Mouse (Mus musculus): ENCODE results near the gene Jmjd6. TPM values are rescaled to one million over a fixed set of nuclear protein-coding genes. Genes with fewer than 3 reads are reported as not detected.
A peak's percentile ranks its signal among the peaks of the same experiment; 100 is the strongest.

Jmjd6 gene
- total and polyA plus RNA-seq, 3 experiments = 48.4 to 126 (median 82.7) TPM

DNA sequence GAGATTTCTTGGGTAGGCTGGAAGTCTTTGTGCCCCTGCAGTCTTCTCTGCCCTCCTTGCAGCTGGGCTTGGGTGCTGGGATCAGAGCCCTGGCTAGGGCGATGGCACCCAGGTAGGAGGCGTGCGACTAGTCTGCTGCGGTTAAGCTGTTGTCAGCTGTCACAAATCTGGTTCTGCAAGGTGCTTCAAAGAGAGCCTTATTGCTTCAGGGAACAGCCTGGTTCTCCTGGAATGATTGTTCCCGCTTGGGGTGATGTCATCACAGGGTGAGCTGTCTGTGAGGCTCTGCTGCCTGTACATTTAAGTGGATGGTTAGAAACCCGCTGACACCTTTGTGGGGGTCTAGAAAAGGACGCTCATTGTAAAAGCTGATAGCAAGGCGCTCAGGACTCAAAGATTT is 26.0 kb upstream of the Jmjd6 start:
- Histone ChIP-seq H3K36me3 (replicated peaks) (peaks cover 65% of the 10 kb centered on the region), H3K4me3 (ENCODE audit: low read depth, low read length) (no peak overlapping the region)

GRCm38 (mm10) chr11:116868129-116868528 is 24.9 kb upstream of the Jmjd6 start:
- Histone ChIP-seq H3K4me3 (ENCODE audit: low read depth, low read length) (no peak overlapping the region), H3K27me3 (ENCODE audit: insufficient read depth, low read length) (no peaks in the 10 kb centered on the region), H3K36me3 (replicated peaks) (peaks cover 63% of the 10 kb centered on the region), H3K9me3 (replicated peaks) (no peaks in the 10 kb centered on the region), H3K4me1 (ENCODE audit: insufficient read depth, low read depth, low read length) (peaks cover 15% of the 10 kb centered on the region)
- ATAC-seq (ENCODE audit: extremely low read depth, insufficient number of reproducible peaks, low FRiP score, poor library complexity, severe bottlenecking) = peak; percentile 55
- no peak for TF ChIP-seq CTCF (IDR thresholded peaks at IDR 0.05; ENCODE audit: low read depth, low read length)
- TF ChIP-seq GATA2 (IDR thresholded peaks at IDR 0.05; ENCODE audit: borderline replicate concordance, low read depth, low read length) = no peak
- no peak for TF ChIP-seq TAL1 (conservative IDR thresholded peaks at IDR 0.05; ENCODE audit: low read depth, low read length)
- no peak for TF ChIP-seq GATA1 (IDR thresholded peaks at IDR 0.05; ENCODE audit: borderline replicate concordance, low read length)
- no peak for TF ChIP-seq POLR2AphosphoS5 (IDR thresholded peaks at IDR 0.05; ENCODE audit: insufficient replicate concordance, low read depth, low read length)
- DNase-seq (ENCODE audit: low spot score) = no peak

More for the DNA sequence above, 26.0 kb upstream of the Jmjd6 start:
- Histone ChIP-seq H3K27me3 (ENCODE audit: insufficient read depth, low read length) (no peaks in the 10 kb centered on the region), H3K4me1 (ENCODE audit: insufficient read depth, low read depth, low read length) (peaks cover 11% of the 10 kb centered on the region), H3K9me3 (replicated peaks) (no peaks in the 10 kb centered on the region)
- TF ChIP-seq GATA1 (IDR thresholded peaks at IDR 0.05; ENCODE audit: borderline replicate concordance, low read length) (no peak), POLR2AphosphoS5 (IDR thresholded peaks at IDR 0.05; ENCODE audit: insufficient replicate concordance, low read depth, low read length) (no peak), CTCF (IDR thresholded peaks at IDR 0.05; ENCODE audit: low read depth, low read length) (no peak), TAL1 (conservative IDR thresholded peaks at IDR 0.05; ENCODE audit: low read depth, low read length) (no peak), GATA2 (IDR thresholded peaks at IDR 0.05; ENCODE audit: borderline replicate concordance, low read depth, low read length) (no peak)
- DNase-seq (ENCODE audit: low spot score) = no peak
- no peak for ATAC-seq (ENCODE audit: extremely low read depth, insufficient number of reproducible peaks, low FRiP score, poor library complexity, severe bottlenecking)

DNA sequence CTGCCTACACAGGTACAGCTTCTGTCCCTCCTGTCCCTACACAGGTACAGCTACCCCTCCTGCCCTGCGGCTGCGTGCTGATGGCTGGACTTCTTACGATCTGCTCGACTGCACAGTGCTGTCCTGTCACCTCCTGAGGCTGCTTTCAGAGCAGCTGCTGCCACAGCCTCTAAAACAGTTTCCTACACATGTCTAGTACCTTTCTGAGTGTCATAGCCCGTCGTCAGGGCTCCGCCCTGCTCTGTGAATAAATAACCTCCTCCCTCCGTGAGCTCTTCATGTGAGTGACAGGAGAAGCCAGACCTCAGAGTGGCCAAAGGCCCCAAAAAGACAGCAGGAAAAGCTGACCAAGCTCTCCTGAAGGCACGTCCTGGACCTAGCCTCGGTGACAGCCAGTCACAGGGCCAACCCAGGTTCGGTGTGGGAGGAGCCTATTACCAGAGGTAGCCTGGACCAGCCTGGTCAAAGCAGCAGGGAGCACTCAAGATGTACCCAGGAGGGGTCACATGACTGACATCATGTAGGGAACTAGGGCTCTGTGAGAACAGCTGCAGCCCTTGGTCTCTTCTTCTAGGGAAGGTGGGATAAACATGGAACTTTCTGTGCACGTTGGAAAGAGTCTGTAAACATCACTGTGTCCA is 22.8 kb upstream of the Jmjd6 start:
- Histone ChIP-seq H3K4me1 (ENCODE audit: insufficient read depth, low read depth, low read length) (peaks cover 15% of the 10 kb centered on the region), H3K36me3 (replicated peaks) (peaks cover 64% of the 10 kb centered on the region), H3K4me3 (ENCODE audit: low read depth, low read length) (no peak overlapping the region), H3K27me3 (ENCODE audit: insufficient read depth, low read length) (no peaks in the 10 kb centered on the region), H3K9me3 (replicated peaks) (no peaks in the 10 kb centered on the region)
- TF ChIP-seq TAL1 (conservative IDR thresholded peaks at IDR 0.05; ENCODE audit: low read depth, low read length) (no peak), GATA1 (IDR thresholded peaks at IDR 0.05; ENCODE audit: borderline replicate concordance, low read length) (no peak), CTCF (IDR thresholded peaks at IDR 0.05; ENCODE audit: low read depth, low read length) (no peak), POLR2AphosphoS5 (IDR thresholded peaks at IDR 0.05; ENCODE audit: insufficient replicate concordance, low read depth, low read length) (no peak), GATA2 (IDR thresholded peaks at IDR 0.05; ENCODE audit: borderline replicate concordance, low read depth, low read length) (no peak)
- DNase-seq (ENCODE audit: low spot score) = no peak
- ATAC-seq (ENCODE audit: extremely low read depth, insufficient number of reproducible peaks, low FRiP score, poor library complexity, severe bottlenecking) = no peak

GRCm38 (mm10) chr11:116864444-116864843 is 21.2 kb upstream of the Jmjd6 start:
- H3K36me3 ChIP-seq (replicated peaks) = peaks cover 72% of the 10 kb centered on the region

GRCm38 (mm10) chr11:116857183-116857850 is 14.1 kb upstream of the Jmjd6 start:
- TF ChIP-seq GATA1 (IDR thresholded peaks at IDR 0.05; ENCODE audit: borderline replicate concordance, low read length) (no peak), TAL1 (conservative IDR thresholded peaks at IDR 0.05; ENCODE audit: low read depth, low read length) (no peak)
- Histone ChIP-seq H3K36me3 (replicated peaks) (peaks cover 63% of the 10 kb centered on the region), H3K4me1 (ENCODE audit: insufficient read depth, low read depth, low read length) (peaks cover 22% of the 10 kb centered on the region), H3K9me3 (replicated peaks) (no peaks in the 10 kb centered on the region), H3K4me3 (ENCODE audit: low read depth, low read length) (no peak overlapping the region), H3K27me3 (ENCODE audit: insufficient read depth, low read length) (no peaks in the 10 kb centered on the region)
- ATAC-seq (ENCODE audit: extremely low read depth, insufficient number of reproducible peaks, low FRiP score, poor library complexity, severe bottlenecking) = no peak
- DNase-seq (ENCODE audit: low spot score) = no peak

More at GRCm38 (mm10) chr11:116864444-116864843, 21.2 kb upstream of the Jmjd6 start:
- DNase-seq (ENCODE audit: low spot score) = no peak
- peak; percentile 45; the same call in 1 of the 2 replicates for ATAC-seq (ENCODE audit: extremely low read depth, insufficient number of reproducible peaks, low FRiP score, poor library complexity, severe bottlenecking)
- TF ChIP-seq GATA2 (IDR thresholded peaks at IDR 0.05; ENCODE audit: borderline replicate concordance, low read depth, low read length) = no peak
- no peak for TF ChIP-seq TAL1 (conservative IDR thresholded peaks at IDR 0.05; ENCODE audit: low read depth, low read length)
- TF ChIP-seq POLR2AphosphoS5 (IDR thresholded peaks at IDR 0.05; ENCODE audit: insufficient replicate concordance, low read depth, low read length) = no peak
- no peak for TF ChIP-seq CTCF (IDR thresholded peaks at IDR 0.05; ENCODE audit: low read depth, low read length)
- no peak for TF ChIP-seq GATA1 (IDR thresholded peaks at IDR 0.05; ENCODE audit: borderline replicate concordance, low read length)
- Histone ChIP-seq H3K4me1 (ENCODE audit: insufficient read depth, low read depth, low read length) (peaks cover 15% of the 10 kb centered on the region), H3K4me3 (ENCODE audit: low read depth, low read length) (no peak overlapping the region), H3K9me3 (replicated peaks) (no peaks in the 10 kb centered on the region), H3K27me3 (ENCODE audit: insufficient read depth, low read length) (no peaks in the 10 kb centered on the region)

DNA sequence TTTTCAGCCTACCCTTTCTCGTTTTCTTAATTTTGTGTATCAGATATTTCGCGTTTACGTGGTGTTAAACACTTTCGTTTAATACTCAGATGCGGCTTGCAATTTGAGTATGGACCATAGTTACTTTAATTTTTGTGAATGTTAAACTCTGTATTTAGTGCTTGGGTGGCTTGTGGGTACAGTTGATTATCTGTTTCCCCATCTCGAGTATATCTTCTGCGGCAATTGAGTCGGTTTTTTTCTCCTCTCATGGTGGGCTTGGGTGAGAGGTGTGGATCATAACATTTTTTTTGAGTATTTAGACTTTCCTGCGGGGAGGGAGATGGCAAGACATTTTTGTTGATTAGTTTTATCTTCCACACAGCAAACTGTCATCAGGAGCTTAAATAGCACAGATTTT is 11.0 kb upstream of the Jmjd6 start:
- peaks cover 22% of the 10 kb centered on the region for H3K4me1 ChIP-seq (ENCODE audit: insufficient read depth, low read depth, low read length)
- ATAC-seq (ENCODE audit: extremely low read depth, insufficient number of reproducible peaks, low FRiP score, poor library complexity, severe bottlenecking) = no peak
- no peak for TF ChIP-seq TAL1 (conservative IDR thresholded peaks at IDR 0.05; ENCODE audit: low read depth, low read length)
- TF ChIP-seq CTCF (IDR thresholded peaks at IDR 0.05; ENCODE audit: low read depth, low read length) = no peak
- TF ChIP-seq GATA2 (IDR thresholded peaks at IDR 0.05; ENCODE audit: borderline replicate concordance, low read depth, low read length) = no peak
- no peak for TF ChIP-seq GATA1 (IDR thresholded peaks at IDR 0.05; ENCODE audit: borderline replicate concordance, low read length)
- TF ChIP-seq POLR2AphosphoS5 (IDR thresholded peaks at IDR 0.05; ENCODE audit: insufficient replicate concordance, low read depth, low read length) = no peak

More for the DNA sequence above, 11.0 kb upstream of the Jmjd6 start:
- H3K9me3 ChIP-seq (replicated peaks) = no peaks in the 10 kb centered on the region
- peaks cover 54% of the 10 kb centered on the region for H3K36me3 ChIP-seq (replicated peaks)
- no peaks in the 10 kb centered on the region for H3K27me3 ChIP-seq (ENCODE audit: insufficient read depth, low read length)
- DNase-seq (ENCODE audit: low spot score) = no peak
- peak overlapping the region; percentile 99 for H3K4me3 ChIP-seq (ENCODE audit: low read depth, low read length)
